Mouse (Mus musculus) megakaryocyte, adult 5-6 weeks (primary cell): ENCODE data around the gene Agpat3. TPM values are rescaled to one million over a fixed set of nuclear protein-coding genes. Genes with fewer than 3 reads are reported as not detected.
"Not testable (repeated sequence)": the region's sequence is repeated elsewhere in the genome, so short reads cannot be mapped to it uniquely, and the experiment has no call there.

Experiments
- ATAC-seq: 2 replicates; pipeline ENCODE4 v1.8.0; 2016; ENCODE audit warnings: mild to moderate bottlenecking, inconsistent platforms; ENCODE audit not compliant: poor library complexity, severe bottlenecking
- total RNA-seq, 2 experiments: library from RNA; stranded (forward) in 1 of 2; stranded (reverse) in 1 of 2; fragments of 153-499, 151-499 nt in 1 of 2; fragments of 221-1000, 200-1000 nt in 1 of 2; gene quantifications; 2 replicates each; pipeline versions ENCODE4 v1.2.3 to v1.2.4; 2015 to 2017

Gene Agpat3
- total RNA-seq, 2 experiments from 2014 or later: 2.4 to 2.8 TPM

- ATAC-seq: no peak
Observed at GRCm38 (mm10) chr10:78363366-78363765, 11.1 kb upstream of the Agpat3 start.

GRCm38 (mm10) chr10:78361951-78362350 is 9.7 kb upstream of the Agpat3 start:
- ATAC-seq: no peak

- ATAC-seq: no peak
Observed at GRCm38 (mm10) chr10:78360290-78360711, 8.0 kb upstream of the Agpat3 start.

GRCm38 (mm10) chr10:78358999-78359398 is 6.7 kb upstream of the Agpat3 start:
- ATAC-seq: not testable (repeated sequence)

GRCm38 (mm10) chr10:78358266-78358665 is 6.0 kb upstream of the Agpat3 start:
- no peak for ATAC-seq

- ATAC-seq: no peak
Observed at GRCm38 (mm10) chr10:78357742-78358141, 5.5 kb upstream of the Agpat3 start.

GRCm38 (mm10) chr10:78355931-78356593 is 3.8 kb upstream of the Agpat3 start:
- ATAC-seq: peak; percentile 75

GRCm38 (mm10) chr10:78353196-78353595 is 907 bp upstream of the Agpat3 start:
- no peak for ATAC-seq

- no peak for ATAC-seq
Observed at GRCm38 (mm10) chr10:78352666-78353030, 359 bp upstream of the Agpat3 start.

GRCm38 (mm10) chr10:78351564-78351886 is 764 bp downstream of the Agpat3 start:
- ATAC-seq: no peak

GRCm38 (mm10) chr10:78350796-78351556 is 1.3 kb downstream of the Agpat3 start:
- ATAC-seq: no peak

GRCm38 (mm10) chr10:78349464-78350165 is 2.7 kb downstream of the Agpat3 start:
- ATAC-seq: no peak

GRCm38 (mm10) chr10:78348211-78348610 is 4.1 kb downstream of the Agpat3 start:
- ATAC-seq: no peak

- no peak for ATAC-seq
Observed at GRCm38 (mm10) chr10:78347486-78347885, 4.8 kb downstream of the Agpat3 start.

GRCm38 (mm10) chr10:78345466-78345865 is 6.8 kb downstream of the Agpat3 start:
- no peak for ATAC-seq

- ATAC-seq: no peak
Observed at GRCm38 (mm10) chr10:78342091-78342490, 10.2 kb downstream of the Agpat3 start.

- no peak for ATAC-seq
Observed at GRCm38 (mm10) chr10:78338180-78338579, 14.1 kb downstream of the Agpat3 start.

- ATAC-seq: no peak
Observed at GRCm38 (mm10) chr10:78334923-78335561, 17.2 kb downstream of the Agpat3 start.

GRCm38 (mm10) chr10:78331577-78331976 is 20.7 kb downstream of the Agpat3 start:
- no peak for ATAC-seq

- ATAC-seq: no peak
Observed at GRCm38 (mm10) chr10:78329305-78329704, 23.0 kb downstream of the Agpat3 start.

- ATAC-seq: no peak
Observed at GRCm38 (mm10) chr10:78328011-78328575, 24.2 kb downstream of the Agpat3 start.
